Mouse (Mus musculus) c-Kit-positive CD71-positive TER-119-positive erythroid progenitor cells, embryonic 14.5 days (primary cell): ENCODE measurements around the gene Cd38.

Experiments used
- DNase-seq: peaks from one replicate; pipeline ENCODE4 v3.0.0-alpha.2; 2013; ENCODE audit warnings: low spot score

Cd38 gene

GRCm38 (mm10) chr5:43868253-43868652 lies at the start of gene Cd38:
Gene Cd38, plus strand, starts transcription at chr5:43868553.
- DNase-seq = no peak

GRCm38 (mm10) chr5:43818695-43819094 lies 49.7 kb upstream of the Cd38 start, which contains the start of gene Bst1:
Gene Bst1, plus strand, starts transcription at chr5:43818885.
- DNase-seq = no peak

GRCm38 (mm10) chr5:43820785-43821184 lies 47.6 kb upstream of the Cd38 start:
- DNase-seq = no peak

- no peak for DNase-seq
Measured at GRCm38 (mm10) chr5:43821538-43821937, 46.8 kb upstream of the Cd38 start, which contains the start of gene Fbxl5. Gene Fbxl5, minus strand, starts transcription at chr5:43821638.

GRCm38 (mm10) chr5:43822199-43822598 lies 46.2 kb upstream of the Cd38 start:
- no peak for DNase-seq

GRCm38 (mm10) chr5:43822824-43823223 lies 45.5 kb upstream of the Cd38 start:
- DNase-seq = no peak

GRCm38 (mm10) chr5:43824580-43824979 lies 43.8 kb upstream of the Cd38 start:
- DNase-seq = no peak

GRCm38 (mm10) chr5:43826883-43827282 lies 41.5 kb upstream of the Cd38 start:
- no peak for DNase-seq

- DNase-seq = no peak
Measured at GRCm38 (mm10) chr5:43827366-43827765, 41.0 kb upstream of the Cd38 start.

GRCm38 (mm10) chr5:43836590-43836989 lies 31.8 kb upstream of the Cd38 start:
- DNase-seq = no peak

- DNase-seq = peak; percentile 43
Measured at GRCm38 (mm10) chr5:43837372-43837771, 31.0 kb upstream of the Cd38 start.

GRCm38 (mm10) chr5:43841144-43842010 lies 27.0 kb upstream of the Cd38 start:
- peak; percentile 55 for DNase-seq

- no peak for DNase-seq
Measured at GRCm38 (mm10) chr5:43842011-43842285, 26.4 kb upstream of the Cd38 start.

- DNase-seq = no peak
Measured at GRCm38 (mm10) chr5:43842576-43843155, 25.7 kb upstream of the Cd38 start.

- DNase-seq = no peak
Measured at GRCm38 (mm10) chr5:43845083-43845482, 23.3 kb upstream of the Cd38 start.

GRCm38 (mm10) chr5:43845646-43846045 lies 22.7 kb upstream of the Cd38 start:
- DNase-seq = no peak

GRCm38 (mm10) chr5:43846227-43846626 lies 22.1 kb upstream of the Cd38 start:
- no peak for DNase-seq

- no peak for DNase-seq
Measured at GRCm38 (mm10) chr5:43847555-43847954, 20.8 kb upstream of the Cd38 start.

GRCm38 (mm10) chr5:43848275-43848674 lies 20.1 kb upstream of the Cd38 start:
- no peak for DNase-seq

- DNase-seq = no peak
Measured at GRCm38 (mm10) chr5:43853096-43853867, 15.1 kb upstream of the Cd38 start.

- no peak for DNase-seq
Measured at GRCm38 (mm10) chr5:43853868-43854488, 14.4 kb upstream of the Cd38 start.

GRCm38 (mm10) chr5:43855769-43856168 lies 12.6 kb upstream of the Cd38 start:
- no peak for DNase-seq
